Mouse (Mus musculus): Measurements from ENCODE around the gene Tbx2. TPM values are rescaled to one million over a fixed set of nuclear protein-coding genes. Genes with fewer than 3 reads are reported as not detected.
A peak's percentile ranks its signal among the peaks of the same experiment; 100 is the strongest.

Tbx2 gene
- polyA plus RNA-seq, 1 experiment from 2014 or later = 1.0 TPM

- 5% methylated on average over 38 of the region's 38 CpGs for WGBS
- Histone ChIP-seq H3K4me2 (peak overlapping the region; percentile 13; the same call in 1 of the 2 replicates), H3K9me3 (no peaks in the 10 kb centered on the region), H3K27me3 (peaks cover 98% of the 10 kb centered on the region), H3K4me3 (replicated peaks) (0 out of 2 replicates have a peak overlapping the region, but pooled peaks have one; percentile 2), H3K9ac (no peak overlapping the region), H3K36me3 (replicated peaks) (no peaks in the 10 kb centered on the region), H3K27ac (no peak overlapping the region), H3K4me1 (peaks cover 48% of the 10 kb centered on the region)
- ATAC-seq (ENCODE audit: low FRiP score) = no peak
Observed at GRCm38 (mm10) chr11:85828691-85829519, 3.4 kb upstream of the Tbx2 start.

GRCm38 (mm10) chr11:85829520-85830440, 2.6 kb upstream of the Tbx2 start:
- Histone ChIP-seq H3K4me1 (peaks cover 48% of the 10 kb centered on the region), H3K9ac (0 out of 2 replicates have a peak overlapping the region, but pooled peaks have one; percentile 12), H3K27ac (no peak overlapping the region), H3K4me3 (replicated peaks) (peak overlapping the region; percentile 31), H3K36me3 (replicated peaks) (no peaks in the 10 kb centered on the region), H3K4me2 (peak overlapping the region; percentile 47), H3K9me3 (no peaks in the 10 kb centered on the region), H3K27me3 (peaks cover 98% of the 10 kb centered on the region)
- under 1% methylated on average over 60 of the region's 61 CpGs for WGBS
- ATAC-seq (ENCODE audit: low FRiP score) = no peak

GRCm38 (mm10) chr11:85830901-85831341, 1.4 kb upstream of the Tbx2 start:
- H3K4me1 ChIP-seq = peaks cover 48% of the 10 kb centered on the region
- under 1% methylated on average over 17 of the region's 17 CpGs for WGBS
- H3K36me3 ChIP-seq (replicated peaks) = no peaks in the 10 kb centered on the region
- no peak for ATAC-seq (ENCODE audit: low FRiP score)
- no peak overlapping the region for H3K27ac ChIP-seq
- no peaks in the 10 kb centered on the region for H3K9me3 ChIP-seq
- no peak overlapping the region for H3K4me2 ChIP-seq
- no peak overlapping the region for H3K9ac ChIP-seq
- H3K4me3 ChIP-seq (replicated peaks) = no peak overlapping the region
- peaks cover 98% of the 10 kb centered on the region for H3K27me3 ChIP-seq

GRCm38 (mm10) chr11:85831656-85832230, 608 bp upstream of the Tbx2 start:
- WGBS = 1% methylated on average over 33 of the region's 33 CpGs
- Histone ChIP-seq H3K9me3 (no peaks in the 10 kb centered on the region), H3K27me3 (peaks cover 98% of the 10 kb centered on the region), H3K4me2 (peak overlapping the region; percentile 68), H3K4me1 (peaks cover 48% of the 10 kb centered on the region), H3K27ac (no peak overlapping the region), H3K9ac (no peak overlapping the region), H3K4me3 (replicated peaks) (peak overlapping the region; percentile 44), H3K36me3 (replicated peaks) (no peaks in the 10 kb centered on the region)
- ATAC-seq (ENCODE audit: low FRiP score) = no peak

GRCm38 (mm10) chr11:85833081-85833521, 750 bp downstream of the Tbx2 start:
- no peaks in the 10 kb centered on the region for H3K36me3 ChIP-seq (replicated peaks)
- no peaks in the 10 kb centered on the region for H3K9me3 ChIP-seq
- H3K27ac ChIP-seq = no peak overlapping the region
- peaks cover 53% of the 10 kb centered on the region for H3K4me1 ChIP-seq
- peaks cover 98% of the 10 kb centered on the region for H3K27me3 ChIP-seq
- peak; percentile 18; the same call in 1 of the 2 replicates for ATAC-seq (ENCODE audit: low FRiP score)
- H3K4me3 ChIP-seq (replicated peaks) = peak overlapping the region; percentile 44
- 1% methylated on average over 50 of the region's 54 CpGs for WGBS
- H3K9ac ChIP-seq = peak overlapping the region; percentile 50
- peak overlapping the region; percentile 68 for H3K4me2 ChIP-seq

GRCm38 (mm10) chr11:85833761-85834385, 1.5 kb downstream of the Tbx2 start:
- WGBS = 4% methylated on average over 11 of the region's 11 CpGs
- Histone ChIP-seq H3K36me3 (replicated peaks) (no peaks in the 10 kb centered on the region), H3K4me1 (peaks cover 54% of the 10 kb centered on the region), H3K9me3 (no peaks in the 10 kb centered on the region), H3K4me3 (replicated peaks) (peak overlapping the region; percentile 44; the same call in 1 of the 2 replicates), H3K27ac (no peak overlapping the region), H3K27me3 (peaks cover 98% of the 10 kb centered on the region), H3K9ac (peak overlapping the region; percentile 12; the same call in 1 of the 2 replicates), H3K4me2 (no peak overlapping the region)
- ATAC-seq (ENCODE audit: low FRiP score) = no peak

- 3% methylated on average over 15 of the region's 17 CpGs for WGBS
- ATAC-seq (ENCODE audit: low FRiP score) = no peak
- H3K9ac ChIP-seq = no peak overlapping the region
Observed at GRCm38 (mm10) chr11:85834386-85834931, 2.1 kb downstream of the Tbx2 start.

GRCm38 (mm10) chr11:85835001-85835752, 2.8 kb downstream of the Tbx2 start:
- Histone ChIP-seq H3K4me3 (replicated peaks) (0 out of 2 replicates have a peak overlapping the region, but pooled peaks have one; percentile 11), H3K27me3 (peaks cover 98% of the 10 kb centered on the region), H3K4me2 (no peak overlapping the region), H3K9me3 (no peaks in the 10 kb centered on the region), H3K4me1 (peaks cover 41% of the 10 kb centered on the region), H3K36me3 (replicated peaks) (no peaks in the 10 kb centered on the region), H3K9ac (no peak overlapping the region), H3K27ac (no peak overlapping the region)
- 1% methylated on average over 9 of the region's 9 CpGs for WGBS
- no peak for ATAC-seq (ENCODE audit: low FRiP score)

More at GRCm38 (mm10) chr11:85834386-85834931, 2.1 kb downstream of the Tbx2 start:
- Histone ChIP-seq H3K4me3 (replicated peaks) (peak overlapping the region; percentile 11; the same call in 1 of the 2 replicates), H3K27me3 (peaks cover 98% of the 10 kb centered on the region), H3K4me2 (no peak overlapping the region), H3K36me3 (replicated peaks) (no peaks in the 10 kb centered on the region), H3K9me3 (no peaks in the 10 kb centered on the region), H3K4me1 (peaks cover 48% of the 10 kb centered on the region), H3K27ac (no peak overlapping the region)

- WGBS = 6% methylated on average over 16 of the region's 16 CpGs
- Histone ChIP-seq H3K4me2 (no peak overlapping the region), H3K27ac (no peak overlapping the region), H3K4me1 (peaks cover 40% of the 10 kb centered on the region), H3K9ac (no peak overlapping the region), H3K4me3 (replicated peaks) (no peak overlapping the region), H3K36me3 (replicated peaks) (no peaks in the 10 kb centered on the region), H3K9me3 (no peaks in the 10 kb centered on the region), H3K27me3 (peaks cover 98% of the 10 kb centered on the region)
- ATAC-seq (ENCODE audit: low FRiP score) = no peak
Observed at GRCm38 (mm10) chr11:85835753-85836522, 3.6 kb downstream of the Tbx2 start.

GRCm38 (mm10) chr11:85836523-85837290, 4.4 kb downstream of the Tbx2 start:
- 1% methylated on average over 32 of the region's 32 CpGs for WGBS
- H3K9ac ChIP-seq = no peak overlapping the region

More at GRCm38 (mm10) chr11:85836523-85837290, 4.4 kb downstream of the Tbx2 start:
- Histone ChIP-seq H3K4me3 (replicated peaks) (peak overlapping the region; percentile 16), H3K36me3 (replicated peaks) (no peaks in the 10 kb centered on the region), H3K27ac (no peak overlapping the region), H3K4me2 (no peak overlapping the region), H3K9me3 (no peaks in the 10 kb centered on the region), H3K4me1 (peaks cover 38% of the 10 kb centered on the region), H3K27me3 (peaks cover 98% of the 10 kb centered on the region)
- ATAC-seq (ENCODE audit: low FRiP score) = no peak

Measured in forebrain, embryonic 12.5 days (tissue).